Mouse (Mus musculus) mesoderm, embryonic 11.5 days (tissue): ENCODE data around the gene Ndufa7.

Experiments
- DNase-seq: peaks from one replicate; pipeline ENCODE4 v3.0.0-alpha.2; 2012; ENCODE audit warnings: low read depth, low spot score

The Ndufa7 gene

GRCm38 (mm10) chr17:33824084-33824996 is at the start of gene Ndufa7, which contains the start of gene Rps28:
TSS of gene Ndufa7 (plus strand) at chr17:33824572.
TSS of gene Rps28 (minus strand) at chr17:33824562.
- peak; percentile 99 for DNase-seq

GRCm38 (mm10) chr17:33774573-33775155 is 49.7 kb upstream of the Ndufa7 start:
- no peak for DNase-seq

GRCm38 (mm10) chr17:33775287-33775686 is 49.1 kb upstream of the Ndufa7 start:
- DNase-seq: no peak

DNA sequence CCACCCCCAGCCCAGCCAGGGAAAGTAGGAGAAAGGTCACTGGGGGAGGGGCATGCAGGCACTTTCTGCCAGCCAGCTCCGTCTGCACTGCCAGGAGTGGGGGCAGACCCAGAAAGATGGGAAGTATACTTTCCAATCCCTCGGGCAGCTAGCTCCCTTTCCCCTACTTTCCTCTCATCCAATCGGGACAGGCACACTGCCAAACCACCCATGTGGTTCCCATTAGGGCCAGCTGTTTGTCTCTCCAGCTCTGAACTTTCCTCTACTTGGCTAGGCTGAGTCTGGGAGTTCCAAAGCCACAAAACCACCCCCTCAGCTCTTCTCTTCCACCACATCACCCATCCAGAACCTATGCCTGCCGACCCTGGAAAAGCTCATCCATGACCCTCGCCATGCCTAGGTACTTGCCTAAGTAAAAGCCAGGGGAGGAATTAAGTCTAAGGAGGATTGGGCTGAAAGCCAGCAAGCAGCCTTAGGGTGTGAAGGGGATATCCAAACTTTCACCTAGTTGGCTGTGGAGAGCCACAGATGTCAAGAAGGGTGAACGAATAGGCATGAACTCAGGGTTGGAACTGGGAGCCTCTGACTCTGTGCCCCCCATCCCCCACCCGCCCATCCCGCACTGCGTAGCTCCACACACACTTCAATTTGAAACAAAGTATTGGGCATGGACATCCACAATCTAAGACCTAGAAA is 45.0 kb upstream of the Ndufa7 start:
- DNase-seq: peak; percentile 85

DNA sequence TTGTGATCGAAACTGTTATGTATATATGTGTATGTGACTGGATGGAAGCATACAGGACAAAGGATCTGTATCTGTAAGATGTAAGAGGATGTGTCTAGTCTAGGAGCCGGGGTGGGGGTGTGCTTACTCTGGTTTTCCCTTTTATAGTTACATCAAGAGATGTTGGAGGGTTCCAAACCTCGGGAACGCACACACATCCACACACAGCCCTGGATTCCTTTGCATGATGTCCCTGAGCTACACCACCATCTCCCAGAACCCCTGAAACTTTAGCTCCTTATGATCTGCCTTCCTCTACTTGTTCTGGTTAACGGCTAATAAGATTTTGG is 44.4 kb upstream of the Ndufa7 start:
- no peak for DNase-seq

DNA sequence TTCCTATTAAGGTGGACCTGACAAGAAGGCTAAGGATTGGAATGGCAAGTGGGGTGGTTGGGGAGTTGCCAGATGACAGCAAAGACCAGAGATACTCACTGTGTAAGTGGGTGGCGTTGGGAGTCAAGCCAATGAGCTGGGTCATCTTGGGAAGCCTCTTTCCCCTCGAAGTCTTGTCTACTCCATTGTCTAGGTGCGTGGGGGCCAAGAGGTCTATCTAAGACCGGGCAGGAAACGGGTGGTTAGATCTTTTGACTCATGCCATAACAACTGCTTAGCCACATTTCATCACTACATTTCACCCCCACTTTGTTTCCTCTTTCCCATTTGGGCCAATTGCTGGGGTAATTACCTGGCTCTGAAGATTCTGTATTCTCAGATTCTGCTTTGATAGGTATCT is 43.9 kb upstream of the Ndufa7 start:
- no peak for DNase-seq

- peak; percentile 74 for DNase-seq
Measured at GRCm38 (mm10) chr17:33781124-33781977, 43.0 kb upstream of the Ndufa7 start, which contains the start of gene Angptl4. TSS of gene Angptl4 (minus strand) at chr17:33781830.

DNA sequence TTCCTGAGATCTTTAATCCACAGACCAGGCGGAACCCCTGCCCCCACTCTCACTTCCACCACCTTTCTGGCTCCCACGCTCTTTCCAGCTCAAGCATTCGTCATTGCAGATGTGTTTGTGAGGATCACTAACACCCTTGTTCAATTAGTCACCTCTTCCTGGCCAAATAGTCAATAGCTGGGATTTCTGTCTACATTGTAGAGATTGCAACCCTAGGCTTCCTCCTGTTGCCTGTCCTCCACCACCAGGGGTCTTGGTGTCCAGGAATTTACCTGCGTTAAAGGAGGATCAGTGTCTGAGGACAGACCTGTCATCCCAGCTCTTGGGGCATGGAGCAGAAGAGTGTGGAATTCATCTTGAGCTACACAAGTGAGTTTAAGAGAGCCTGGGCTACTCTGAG is 42.3 kb upstream of the Ndufa7 start:
- no peak for DNase-seq

DNA sequence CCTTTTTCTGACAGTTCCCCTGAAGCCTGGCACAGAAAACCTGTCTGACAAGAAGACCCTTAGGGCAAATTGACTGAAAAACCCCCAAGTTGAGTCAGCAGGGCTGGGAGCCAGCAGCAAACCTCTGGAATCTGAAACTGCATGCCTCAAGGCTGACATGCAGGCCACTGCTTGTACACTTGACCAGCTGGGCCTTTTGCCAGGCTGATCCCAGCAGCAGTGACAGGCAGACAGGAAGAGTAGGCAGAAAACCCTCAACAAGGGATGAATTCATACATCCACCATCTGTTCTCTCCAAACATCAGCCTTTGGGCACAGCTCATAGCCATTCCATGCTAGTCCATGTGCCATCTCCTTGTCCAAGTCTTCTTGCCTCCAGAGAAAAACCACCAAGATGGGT is 41.0 kb upstream of the Ndufa7 start:
- DNase-seq: no peak

DNA sequence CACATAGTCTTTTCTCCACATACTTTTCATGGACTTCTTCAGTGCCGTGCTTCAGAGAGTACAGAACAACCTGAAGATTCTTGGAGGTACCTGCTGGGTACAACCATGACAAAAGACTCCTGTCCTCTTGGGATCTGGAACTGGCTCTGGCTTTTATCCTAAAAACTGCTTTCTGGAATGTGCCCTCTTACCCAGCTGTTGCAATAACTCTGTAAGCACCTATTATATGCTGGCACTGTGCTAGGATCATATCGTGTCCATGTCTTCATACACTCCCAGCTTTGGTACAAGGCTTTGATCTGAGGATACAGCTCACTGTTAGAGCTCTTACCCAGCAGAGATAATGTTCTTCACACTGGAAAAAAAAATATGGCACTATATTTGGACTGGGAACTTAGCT is 39.4 kb upstream of the Ndufa7 start:
- DNase-seq: no peak

GRCm38 (mm10) chr17:33786375-33786774 is 38.0 kb upstream of the Ndufa7 start:
- DNase-seq: no peak

DNA sequence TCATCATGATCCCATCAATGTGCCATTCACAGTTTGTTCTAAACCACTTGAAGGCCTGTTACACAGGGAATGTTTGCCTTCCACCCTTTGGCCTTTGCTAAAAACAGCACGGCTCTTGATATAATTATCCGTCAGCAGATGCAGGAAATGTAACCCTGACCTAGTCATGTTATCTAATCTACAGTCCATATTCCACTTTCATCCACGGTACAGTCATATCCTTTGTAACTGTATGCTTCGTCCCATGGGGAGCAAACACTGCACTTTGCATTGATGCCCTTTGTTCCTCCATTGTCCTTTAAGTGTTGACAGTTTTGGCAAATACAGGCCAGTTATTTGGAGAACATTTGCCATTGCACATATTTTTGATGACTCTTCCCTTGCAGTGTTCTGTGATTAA is 35.6 kb upstream of the Ndufa7 start:
- no peak for DNase-seq

- DNase-seq: no peak
Measured at GRCm38 (mm10) chr17:33798306-33798705, 26.1 kb upstream of the Ndufa7 start.

DNA sequence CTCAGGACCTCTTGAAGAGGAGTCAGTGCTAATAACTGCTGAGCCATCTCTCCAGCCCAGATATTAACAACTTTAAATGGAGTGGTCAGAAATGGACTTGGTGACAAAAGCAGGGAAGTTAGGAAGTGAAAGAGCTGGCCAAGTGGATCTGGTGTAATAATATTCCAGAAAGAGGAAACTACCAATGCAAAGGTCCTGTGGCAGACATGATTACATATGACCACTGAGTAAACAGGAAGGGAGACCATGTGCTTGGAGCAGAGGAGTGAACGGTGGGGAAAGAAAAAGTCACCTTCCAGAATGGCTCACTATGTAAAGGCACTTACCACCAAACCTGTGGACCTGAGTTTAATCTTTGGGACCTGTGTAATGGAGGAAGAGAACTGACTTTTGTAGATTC is 25.1 kb upstream of the Ndufa7 start:
- no peak for DNase-seq

GRCm38 (mm10) chr17:33802221-33802620 is 22.2 kb upstream of the Ndufa7 start:
- no peak for DNase-seq

DNA sequence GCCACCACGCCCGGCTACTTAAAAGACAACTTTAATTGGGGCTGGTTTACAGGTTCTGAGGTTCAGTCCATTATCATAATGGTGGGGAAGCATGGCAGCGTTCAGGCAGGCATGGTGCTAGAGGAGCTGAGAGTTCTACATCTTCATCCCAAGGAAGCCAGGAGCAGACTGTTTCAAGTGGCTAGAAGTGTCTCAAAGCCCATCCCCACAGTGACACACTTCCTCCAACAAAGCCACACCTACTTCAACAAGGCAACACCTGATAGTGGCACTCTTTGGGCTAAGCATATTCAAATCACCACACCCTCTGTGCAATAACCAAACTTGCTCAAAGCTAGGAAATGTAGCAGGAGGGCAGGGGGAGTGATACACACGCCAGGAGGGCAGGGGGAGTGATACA is 20.2 kb upstream of the Ndufa7 start:
- DNase-seq: no peak

GRCm38 (mm10) chr17:33804745-33805144 is 19.6 kb upstream of the Ndufa7 start:
- no peak for DNase-seq

DNA sequence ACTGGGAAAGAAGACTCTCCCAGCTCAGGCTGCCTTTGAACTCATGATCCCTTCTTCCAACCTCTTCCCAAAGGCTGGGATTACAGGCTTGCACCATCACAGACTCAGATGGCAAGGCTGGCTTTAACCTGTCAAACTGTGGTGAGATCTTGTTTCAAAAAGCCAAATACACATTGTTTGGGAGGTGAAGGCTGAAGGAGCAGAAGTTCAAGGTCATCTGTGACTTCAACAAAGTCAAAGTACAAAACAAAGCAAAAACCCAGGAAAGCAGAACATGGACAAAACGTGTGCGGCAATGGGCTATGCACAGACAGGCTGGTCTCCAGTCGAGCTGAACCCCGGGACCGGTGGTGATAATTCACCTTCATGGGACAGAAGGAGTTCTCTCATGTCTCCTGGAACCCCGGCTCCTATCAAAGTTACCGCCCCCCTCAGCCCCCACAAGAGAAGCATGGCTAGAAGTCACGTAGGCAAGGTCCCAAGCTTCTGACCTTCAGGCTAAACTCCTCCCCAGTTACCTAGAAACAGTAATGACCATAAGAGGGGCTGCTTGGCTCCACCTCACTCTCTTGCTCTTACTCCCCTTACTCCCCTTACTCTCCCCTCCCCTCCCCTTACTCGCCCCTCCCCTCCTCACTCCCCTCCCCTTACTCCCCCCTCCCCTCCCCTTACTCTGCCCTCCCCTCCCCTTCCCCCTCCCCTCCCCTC is 17.0 kb upstream of the Ndufa7 start:
- no peak for DNase-seq

DNA sequence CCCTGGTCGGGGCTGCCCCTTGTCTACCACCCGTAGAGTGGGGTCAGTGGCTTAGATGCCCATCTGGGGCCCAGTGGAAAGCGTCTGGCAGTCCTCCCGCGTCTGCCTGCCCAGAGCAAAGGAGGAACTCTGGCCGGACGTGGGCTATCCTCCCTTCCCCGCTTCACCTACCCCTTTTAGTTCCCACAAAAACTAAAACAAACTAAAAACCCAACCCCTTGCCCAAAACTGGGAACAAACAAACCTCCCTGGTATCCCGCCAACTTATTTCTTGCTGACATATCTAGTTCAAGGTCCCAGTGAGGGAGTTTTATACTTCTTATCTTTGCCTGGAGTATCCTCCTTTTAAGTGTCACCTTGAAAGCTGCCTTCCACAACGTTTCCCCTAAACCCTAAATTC is 16.2 kb upstream of the Ndufa7 start:
- no peak for DNase-seq

DNA sequence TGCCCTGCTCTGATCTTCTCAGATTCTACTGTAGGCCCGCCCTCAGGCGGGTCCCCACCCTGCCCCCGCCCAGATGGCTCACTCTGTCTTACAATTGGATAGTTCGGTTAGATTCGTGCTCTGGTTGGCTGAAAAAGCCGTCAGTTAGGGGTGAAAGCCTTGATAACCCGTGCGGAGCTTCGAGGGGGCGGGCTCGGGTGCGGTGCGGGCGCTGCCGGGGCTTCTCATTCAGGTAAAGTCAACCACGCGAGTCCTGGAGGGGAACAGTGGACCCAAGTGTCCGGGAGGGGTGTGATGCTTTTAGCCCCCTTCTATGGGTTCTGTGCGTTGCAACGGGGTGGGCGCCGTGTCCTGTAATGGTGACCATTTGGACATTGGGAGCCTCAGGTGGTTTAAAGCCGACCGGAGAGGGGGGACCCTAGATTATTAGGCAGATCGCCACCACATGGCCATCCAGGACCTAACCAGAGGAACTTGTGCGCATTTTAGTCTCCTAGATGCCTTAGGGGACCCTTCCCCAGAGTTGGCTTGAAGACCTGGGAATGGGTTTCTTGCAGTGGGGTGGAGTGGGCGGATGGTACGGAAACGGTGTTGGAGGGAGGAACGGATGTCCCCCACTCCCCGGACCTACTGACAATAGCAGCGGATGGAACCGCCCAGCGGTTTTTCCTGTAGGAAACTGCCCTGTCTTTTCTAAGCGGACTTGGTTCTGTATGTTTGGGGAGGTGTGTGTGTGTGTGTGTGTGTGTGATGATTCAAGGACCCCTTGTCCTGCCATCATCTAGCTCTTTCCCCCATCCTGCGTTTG is 13.8 kb upstream of the Ndufa7 start, which contains the start of gene Kank3:
TSS of gene Kank3 (plus strand) at position 186 of the 808 bp plus-strand sequence.
- DNase-seq: peak; percentile 96
